Mouse (Mus musculus): ENCODE measurements around the gene Slc9a3r2.
A peak's percentile ranks its signal among the peaks of the same experiment; 100 is the strongest.

The Slc9a3r2 gene

DNA sequence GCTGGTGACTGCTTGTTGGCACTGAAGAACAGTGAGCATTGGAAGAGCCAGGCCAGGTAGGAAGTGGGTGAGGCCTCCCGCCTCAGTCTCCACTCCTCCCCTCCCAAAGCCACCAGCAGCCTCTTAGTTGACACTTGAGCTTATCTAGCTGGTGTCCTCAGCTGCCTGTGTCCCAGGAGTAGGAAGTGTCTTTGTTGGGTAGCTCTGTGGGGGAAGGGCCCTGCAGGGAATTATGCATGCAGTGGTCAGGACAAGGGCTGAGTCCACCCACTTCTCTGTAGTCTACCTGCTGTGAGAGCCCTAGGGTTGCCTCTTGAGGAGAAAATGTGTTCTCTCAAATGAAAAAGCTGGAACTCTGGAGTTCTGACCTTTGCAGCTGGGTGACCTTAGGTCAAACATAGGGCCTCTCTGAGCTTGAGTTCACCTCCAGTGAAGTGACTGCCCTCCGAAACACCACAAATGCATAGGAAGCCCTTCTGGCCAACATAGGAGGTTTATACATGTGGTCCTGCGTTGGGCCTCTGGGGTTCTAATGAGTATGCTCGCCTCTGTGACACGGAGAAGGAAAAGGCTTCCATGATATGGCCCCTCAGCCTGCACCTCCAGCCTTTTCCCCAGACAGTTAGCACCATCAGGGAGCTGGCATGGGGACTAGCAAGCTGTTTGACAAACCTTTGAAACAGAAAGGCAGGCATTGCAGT, 13.2 kb downstream of the Slc9a3r2 start:
- no peak for ATAC-seq (ENCODE audit: low TSS enrichment)

DNA sequence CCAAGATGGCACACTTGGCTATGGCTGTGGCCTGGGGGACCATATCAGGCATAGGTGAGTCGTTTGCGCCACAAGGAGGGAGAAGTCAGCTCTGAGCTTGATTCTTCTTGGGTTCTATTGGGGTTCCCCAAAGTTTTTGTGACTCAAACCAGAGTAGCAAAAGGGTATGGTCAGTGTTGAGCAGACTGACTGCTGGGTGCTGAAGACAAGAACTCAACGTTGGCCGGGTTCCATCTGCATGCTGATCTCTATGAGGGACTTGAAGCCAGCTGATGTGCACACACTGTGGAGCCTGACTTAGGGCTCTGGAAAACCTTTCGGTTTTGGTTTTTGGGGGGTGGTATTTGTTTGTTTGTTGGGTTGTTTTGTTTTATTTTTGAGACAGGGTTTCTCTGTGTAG, 14.4 kb downstream of the Slc9a3r2 start:
- ATAC-seq (ENCODE audit: low TSS enrichment), result no peak

DNA sequence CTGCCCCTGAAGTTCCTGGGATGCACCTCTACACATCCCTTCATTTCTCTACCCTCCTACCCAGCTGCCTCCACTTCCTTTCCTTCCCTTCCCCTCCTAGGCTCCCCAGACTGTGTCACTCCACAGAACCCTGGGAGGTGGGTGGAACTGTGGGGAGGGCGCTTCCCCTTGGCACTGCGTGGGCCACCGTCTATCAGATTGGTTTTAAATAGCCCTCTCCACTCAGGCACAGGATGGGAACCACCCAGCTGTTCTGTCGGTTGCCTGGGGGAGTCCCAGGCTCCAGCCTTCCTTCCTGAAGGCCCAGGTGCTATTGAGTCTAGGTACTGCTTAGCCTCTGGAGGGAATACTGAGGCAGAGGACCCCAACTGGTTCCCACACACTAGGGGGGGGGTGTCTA, 15.1 kb downstream of the Slc9a3r2 start:
- ATAC-seq (ENCODE audit: low TSS enrichment), result 0 out of 2 replicates have a peak, but pooled peaks have one; percentile 22

DNA sequence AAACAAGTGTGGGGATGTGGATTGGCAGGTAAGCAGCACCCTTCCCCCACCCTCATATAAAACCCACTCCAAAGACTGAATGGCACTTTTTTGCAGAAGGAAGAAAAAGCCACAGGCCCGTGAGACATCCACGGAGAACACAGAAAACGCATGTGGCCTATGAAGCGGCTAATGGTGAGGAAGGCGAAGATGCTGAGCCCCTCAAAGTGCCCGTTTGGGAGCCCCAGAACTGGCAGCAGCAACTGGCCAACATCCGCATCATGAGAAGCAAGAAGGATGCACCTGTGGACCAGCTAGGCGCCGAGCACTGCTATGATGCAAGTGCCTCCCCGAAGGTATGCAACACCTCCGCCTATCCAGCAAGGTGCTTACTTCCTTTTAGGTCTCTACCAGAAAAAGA, 16.3 kb downstream of the Slc9a3r2 start:
- ATAC-seq (ENCODE audit: low TSS enrichment), result no peak

DNA sequence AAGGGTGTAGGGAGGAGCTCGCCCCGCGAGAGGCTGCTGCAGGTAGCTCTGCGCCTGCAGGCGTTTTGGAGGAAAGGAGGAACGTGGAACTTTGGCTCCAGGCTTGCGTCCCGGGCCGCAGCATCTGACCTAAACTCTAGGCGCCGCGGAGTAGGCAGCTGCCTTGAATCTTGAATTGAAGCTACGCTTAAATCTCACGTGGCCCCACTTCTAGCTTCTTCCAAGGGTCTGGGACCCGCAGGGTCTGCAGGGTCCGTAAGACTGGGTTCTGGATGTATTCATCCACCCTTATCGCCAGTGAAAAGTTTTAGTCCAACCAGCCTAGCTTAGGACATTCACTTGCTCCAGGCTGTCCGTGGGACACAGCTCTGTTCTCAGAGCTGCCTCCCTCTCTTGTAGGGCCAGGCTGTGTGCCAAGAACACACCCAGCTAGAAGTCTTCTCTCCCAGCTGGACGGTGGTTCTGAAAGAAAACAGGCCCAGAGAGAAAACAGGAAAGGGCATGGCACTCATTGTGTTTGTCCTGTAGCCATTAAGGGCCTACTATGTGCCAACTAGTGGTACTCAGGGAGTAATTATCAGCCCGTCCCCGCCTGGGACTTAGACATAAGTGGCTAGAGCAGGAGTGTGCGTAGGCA, 17.2 kb downstream of the Slc9a3r2 start:
- ATAC-seq (ENCODE audit: low TSS enrichment), result no peak

DNA sequence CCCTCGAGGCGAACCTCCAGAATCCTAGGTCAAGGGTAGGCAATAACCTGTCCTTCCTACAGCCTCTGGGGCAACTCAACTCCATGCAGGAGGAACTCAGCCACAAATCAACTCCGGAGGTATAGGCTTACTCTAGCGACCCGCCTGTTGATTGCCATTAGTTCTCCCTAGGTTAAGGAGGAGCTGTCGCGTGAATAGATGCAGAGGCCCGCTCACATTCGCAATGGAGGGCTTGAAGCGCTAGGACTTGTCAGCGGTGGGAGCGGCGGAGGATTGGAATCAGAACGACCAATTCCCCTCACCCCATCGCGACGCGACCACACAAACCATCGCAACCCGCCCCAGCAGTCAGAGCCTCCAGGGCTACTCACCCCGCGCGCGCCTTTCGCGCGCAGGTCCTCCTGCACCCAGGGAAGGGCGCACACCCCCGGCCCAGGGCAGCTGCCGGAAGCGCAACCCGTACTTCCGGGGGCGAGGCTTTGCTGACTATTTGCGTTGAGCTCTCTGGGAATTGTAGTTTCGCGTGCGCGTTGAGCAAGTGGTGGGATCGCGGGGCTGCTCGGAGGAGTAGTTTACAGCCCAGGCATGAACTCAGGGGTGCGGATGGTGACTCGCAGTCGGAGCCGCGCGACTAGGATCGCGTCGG, 17.8 kb downstream of the Slc9a3r2 start, which contains the start of the genes Tsc2 and Nthl1:
Gene Tsc2 (minus strand): TSS at position 464 of the 646 bp plus-strand sequence.
Gene Nthl1 (plus strand): TSS at position 514 of the 646 bp plus-strand sequence.
- peak; percentile 87 for ATAC-seq (ENCODE audit: low TSS enrichment)

DNA sequence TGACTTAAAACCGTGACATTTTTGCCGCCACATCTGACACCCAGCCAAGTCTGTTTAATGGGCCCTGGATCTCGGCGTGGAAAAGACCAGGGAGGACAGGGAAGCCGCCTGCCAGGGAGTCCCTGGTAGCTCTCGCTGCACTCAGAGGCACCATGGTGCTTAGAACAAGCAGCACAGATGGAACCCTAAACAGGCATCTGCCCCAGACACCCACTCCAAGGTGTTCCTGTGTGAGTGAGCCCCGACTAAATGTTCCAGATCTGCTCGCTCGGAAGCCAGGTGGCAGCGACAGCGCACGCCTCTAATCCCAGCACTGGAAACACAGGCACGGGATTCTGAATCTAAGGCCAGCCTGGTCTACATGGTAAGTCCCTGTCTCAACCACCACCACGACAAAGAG, 20.1 kb downstream of the Slc9a3r2 start:
- 0 out of 2 replicates have a peak, but pooled peaks have one; percentile 24 for ATAC-seq (ENCODE audit: low TSS enrichment)

DNA sequence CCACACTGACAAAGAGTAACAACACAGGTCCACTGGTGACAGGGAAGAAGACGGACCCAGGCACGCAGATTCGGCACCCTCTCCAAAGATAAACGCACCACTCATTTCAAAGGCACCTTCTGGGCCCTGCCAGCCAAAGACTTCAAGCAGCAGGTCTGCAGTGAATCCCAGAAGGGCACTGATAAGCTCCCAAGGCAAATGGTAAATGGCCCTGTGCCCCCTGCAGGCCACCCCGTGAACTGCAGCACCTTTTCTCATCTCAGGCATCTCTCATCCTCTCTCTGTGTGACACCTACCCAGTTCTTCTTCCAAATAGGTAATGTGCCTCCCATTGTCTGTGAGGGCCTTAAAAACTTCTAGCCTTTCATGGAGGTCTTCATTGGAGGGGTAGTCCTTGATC, 21.5 kb downstream of the Slc9a3r2 start:
- ATAC-seq (ENCODE audit: low TSS enrichment), result no peak; the same call in 1 of the 2 replicates

DNA sequence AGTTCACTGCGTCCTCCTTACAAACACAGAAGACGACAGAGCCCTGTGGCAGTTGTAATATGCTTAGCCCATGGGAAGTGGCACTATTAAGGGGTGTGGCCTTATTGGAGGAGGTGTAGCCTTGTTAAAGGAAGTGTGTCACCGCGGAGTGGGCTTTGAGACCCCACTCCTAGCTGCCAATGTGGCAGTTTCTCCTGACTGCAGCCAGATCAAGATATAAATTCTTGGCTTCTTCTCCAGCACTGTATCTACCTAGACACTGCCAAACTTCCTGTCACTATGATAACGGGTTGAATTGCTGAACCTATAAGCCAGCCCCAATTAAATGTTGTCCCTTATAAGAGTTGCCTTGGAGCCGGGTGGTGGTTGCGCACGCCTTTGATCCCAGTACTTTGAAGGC, 24.7 kb downstream of the Slc9a3r2 start:
- no peak for ATAC-seq (ENCODE audit: low TSS enrichment)

DNA sequence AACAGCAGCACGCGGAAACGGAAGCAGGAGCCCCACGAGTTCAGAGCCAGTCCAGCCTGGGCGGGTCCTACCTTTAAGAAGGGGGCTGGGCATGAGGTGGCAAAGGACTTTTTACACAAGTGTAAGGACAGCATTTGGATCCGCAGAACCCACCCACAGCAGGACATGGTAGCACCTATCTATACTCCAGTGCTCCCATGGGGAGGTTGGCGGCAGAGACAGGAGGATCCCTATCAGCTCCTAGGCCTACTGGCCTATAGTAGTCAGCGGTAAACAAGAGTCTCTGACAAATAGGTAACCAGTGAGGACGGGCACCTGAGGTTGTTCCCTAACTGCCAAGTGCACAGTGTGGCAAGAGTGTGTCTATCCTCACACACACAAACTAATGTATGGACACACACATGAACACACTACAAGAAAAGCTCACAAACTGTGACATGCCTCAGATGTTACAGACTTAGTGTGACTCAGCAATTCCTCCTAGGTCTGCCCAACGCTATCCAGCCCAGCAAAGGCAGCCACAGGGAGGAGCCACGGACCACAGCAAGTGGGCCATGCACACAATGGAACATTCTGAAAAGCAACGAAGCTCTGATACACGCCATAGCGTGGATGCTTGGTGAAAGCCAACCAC, 32.4 kb downstream of the Slc9a3r2 start:
- ATAC-seq (ENCODE audit: low TSS enrichment), result no peak

DNA sequence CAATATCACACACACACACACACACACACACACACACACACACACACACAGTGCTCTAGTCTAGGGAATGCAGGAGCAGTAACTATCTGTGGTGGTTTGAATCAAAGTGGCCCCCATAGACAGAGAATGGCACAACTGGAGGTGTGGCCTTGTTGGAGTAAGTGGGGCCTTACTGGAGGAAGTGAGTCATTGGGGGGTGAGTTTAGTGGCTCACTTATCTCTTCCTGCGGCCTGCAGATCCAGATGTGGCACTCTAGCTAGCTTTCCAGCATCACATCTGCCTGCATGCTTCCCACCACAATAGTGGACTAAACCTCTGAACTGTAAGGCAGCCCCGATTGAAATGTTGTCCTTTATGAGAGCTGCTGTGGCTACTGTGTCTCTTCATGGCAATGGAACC, 39.4 kb downstream of the Slc9a3r2 start:
- no peak for ATAC-seq (ENCODE audit: low TSS enrichment)

DNA sequence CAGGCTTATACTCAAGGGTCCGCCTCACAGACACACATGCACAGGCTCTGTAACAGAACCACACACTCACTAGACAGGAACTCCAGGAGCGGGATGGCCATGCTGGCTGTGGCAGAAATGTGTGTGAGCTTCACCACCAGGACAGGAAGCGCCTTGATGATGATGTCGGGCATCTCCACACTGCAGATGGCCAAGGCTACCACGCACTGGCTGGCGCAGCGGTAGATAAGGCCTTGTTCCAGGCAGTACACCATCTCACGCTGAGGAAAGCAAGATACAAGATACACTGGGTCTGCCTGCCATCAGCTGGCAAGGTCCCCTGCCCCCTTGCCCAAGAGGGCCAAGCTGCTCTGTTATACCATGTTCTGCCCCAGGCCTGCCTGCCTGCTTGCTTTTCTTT, 41.3 kb downstream of the Slc9a3r2 start:
- no peak for ATAC-seq (ENCODE audit: low TSS enrichment)

DNA sequence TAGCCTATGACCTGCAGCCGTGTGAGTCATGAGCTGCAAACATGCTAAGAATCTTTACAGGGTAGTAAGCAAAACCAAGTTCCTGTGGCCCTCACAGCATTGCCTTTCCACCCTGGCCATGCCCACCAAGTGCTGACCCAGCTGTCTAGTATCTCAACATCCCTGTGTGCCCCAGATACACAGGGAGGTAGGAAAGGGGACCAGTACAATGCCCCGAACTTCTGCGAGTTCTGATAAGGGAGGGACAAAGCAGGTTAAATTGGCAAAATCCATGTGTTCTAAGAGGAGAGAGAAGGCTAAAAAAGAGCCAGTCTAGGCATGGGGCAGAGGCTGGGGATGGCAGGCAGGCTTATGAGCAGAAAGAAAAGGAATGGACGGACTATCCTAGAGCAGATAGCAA, 41.8 kb downstream of the Slc9a3r2 start:
- no peak for ATAC-seq (ENCODE audit: low TSS enrichment)

DNA sequence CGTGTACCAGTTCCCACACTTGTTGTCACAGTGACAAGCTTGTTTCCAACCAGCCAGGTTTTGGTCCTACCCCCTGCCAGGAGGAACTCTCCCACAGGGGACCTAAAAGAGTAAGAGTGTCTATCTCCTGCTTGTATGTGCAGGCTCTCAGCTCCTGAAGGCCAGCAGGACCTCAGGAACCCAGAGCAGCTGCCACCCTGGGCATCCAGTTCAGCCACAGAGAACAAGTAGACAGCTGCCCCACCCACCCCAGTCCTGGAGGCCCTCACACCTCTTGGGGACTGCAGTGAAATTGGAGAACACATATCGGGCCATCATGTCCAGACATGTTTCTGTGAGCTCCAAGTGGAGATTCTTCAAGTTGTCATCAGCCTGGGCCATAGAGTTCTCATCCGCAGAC, 45.6 kb downstream of the Slc9a3r2 start:
- ATAC-seq (ENCODE audit: low TSS enrichment), result no peak

DNA sequence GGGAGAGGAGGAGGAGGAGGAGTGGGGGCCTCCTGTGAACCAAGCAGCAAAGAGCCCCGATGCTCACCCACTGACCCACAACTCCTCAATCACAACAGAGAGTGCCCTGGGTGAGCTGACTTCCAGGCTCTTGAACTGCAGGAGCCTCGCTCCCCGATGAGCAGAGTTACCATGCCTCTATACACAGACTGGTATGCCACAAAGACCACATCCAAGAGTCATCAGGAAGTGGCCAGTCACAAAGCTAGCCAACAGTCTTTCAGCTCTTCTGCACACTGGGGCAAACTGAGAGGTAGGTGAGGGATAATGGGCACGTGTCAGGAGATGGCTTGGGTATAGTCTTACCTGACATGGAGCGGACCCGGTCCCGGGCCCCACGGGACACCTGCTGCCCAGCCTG, 46.2 kb downstream of the Slc9a3r2 start:
- ATAC-seq (ENCODE audit: low TSS enrichment), result no peak

DNA sequence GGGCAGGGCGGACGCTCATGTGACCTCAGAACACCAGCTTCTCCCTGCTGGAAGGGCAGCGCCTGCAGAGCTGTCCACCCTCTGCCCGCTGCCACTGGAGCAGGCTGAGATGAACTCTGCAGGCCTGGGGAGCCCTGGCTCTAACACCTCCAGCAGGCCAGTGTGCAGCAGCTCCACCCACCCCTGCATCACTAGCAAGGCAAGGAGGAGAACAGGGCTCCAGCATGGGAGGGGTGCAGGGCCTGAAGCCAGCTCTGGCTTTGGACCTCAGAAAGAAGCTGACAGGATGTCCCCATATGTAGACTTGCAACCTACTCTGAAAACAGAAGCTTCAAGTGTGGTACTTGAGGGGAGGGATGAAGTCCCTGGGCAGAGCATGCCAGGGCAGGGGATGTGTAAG, 49.6 kb downstream of the Slc9a3r2 start:
- no peak; the same call in 1 of the 2 replicates for ATAC-seq (ENCODE audit: low TSS enrichment)

DNA sequence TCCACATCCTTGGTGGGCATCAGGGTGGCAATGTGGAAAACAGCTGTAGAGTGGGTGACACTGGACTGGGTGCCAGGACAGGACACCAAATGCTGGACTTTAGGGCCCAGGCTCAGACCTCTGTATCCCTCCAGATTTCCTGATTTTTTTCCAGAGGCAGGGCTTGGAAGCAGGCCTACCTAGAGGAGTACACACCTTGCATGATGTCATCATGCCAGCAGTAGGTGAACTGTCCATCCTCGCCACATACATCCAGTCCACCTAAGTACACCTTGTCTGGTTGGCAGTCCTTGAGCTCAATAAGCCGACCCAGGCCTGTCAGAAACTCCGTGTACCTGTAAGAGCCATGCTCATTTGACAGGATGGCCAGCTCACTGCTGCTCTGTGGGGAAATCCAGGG, 52.1 kb downstream of the Slc9a3r2 start:
- ATAC-seq (ENCODE audit: low TSS enrichment), result no peak

DNA sequence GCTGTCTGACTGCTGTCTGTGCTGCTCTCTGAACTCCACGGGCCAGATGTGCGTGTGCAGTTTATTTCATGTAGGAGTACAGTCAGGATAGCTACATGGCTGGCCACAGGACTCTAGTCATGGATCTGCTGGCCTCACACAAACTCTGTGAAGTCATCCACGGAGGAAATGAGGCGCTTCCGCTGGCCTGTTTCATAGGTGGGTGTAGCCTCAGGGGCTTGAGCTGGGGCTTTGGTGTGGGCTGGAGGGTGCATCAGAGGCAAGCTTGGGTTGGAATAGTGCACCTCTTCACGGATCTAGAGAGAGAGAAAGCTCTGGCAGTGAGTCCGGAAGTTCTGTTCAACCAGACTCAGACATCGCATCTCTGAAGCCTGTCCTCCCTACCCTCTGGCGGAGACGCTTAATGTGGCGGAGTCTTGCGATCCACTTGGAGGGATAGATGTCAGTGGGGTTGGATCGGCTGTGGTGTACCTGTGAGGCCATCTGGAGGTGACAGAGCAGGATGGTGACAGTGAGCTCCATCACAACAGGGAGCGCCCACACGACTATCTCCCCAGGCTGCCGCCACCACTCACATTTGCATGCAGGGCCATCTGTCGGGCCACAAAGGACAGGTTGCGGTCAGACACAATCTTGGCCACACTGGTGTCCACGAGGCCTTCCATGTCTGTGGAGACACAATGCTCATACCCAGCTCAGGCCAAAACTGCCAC, 53.5 kb downstream of the Slc9a3r2 start:
- no peak for ATAC-seq (ENCODE audit: low TSS enrichment)

DNA sequence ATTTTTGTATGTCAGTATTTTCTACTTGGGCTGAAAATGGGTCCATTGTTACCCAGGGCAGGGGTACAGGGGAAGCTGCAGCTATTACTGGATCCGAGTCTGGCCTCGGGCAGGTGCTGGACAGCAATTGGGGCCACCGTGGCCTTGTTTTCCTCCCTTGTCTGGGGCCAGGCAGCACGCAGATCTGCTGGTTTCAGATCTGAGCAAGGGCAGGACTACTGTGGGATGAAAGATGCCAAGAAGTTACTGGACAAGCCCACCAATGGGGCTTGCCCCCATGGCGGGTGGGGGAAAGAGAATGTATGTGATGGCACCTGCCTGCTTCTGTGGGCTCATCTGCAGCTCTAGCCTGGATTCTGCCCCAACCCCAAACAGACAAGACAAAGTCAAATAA, 54.1 kb downstream of the Slc9a3r2 start:
- ATAC-seq (ENCODE audit: low TSS enrichment), result no peak

DNA sequence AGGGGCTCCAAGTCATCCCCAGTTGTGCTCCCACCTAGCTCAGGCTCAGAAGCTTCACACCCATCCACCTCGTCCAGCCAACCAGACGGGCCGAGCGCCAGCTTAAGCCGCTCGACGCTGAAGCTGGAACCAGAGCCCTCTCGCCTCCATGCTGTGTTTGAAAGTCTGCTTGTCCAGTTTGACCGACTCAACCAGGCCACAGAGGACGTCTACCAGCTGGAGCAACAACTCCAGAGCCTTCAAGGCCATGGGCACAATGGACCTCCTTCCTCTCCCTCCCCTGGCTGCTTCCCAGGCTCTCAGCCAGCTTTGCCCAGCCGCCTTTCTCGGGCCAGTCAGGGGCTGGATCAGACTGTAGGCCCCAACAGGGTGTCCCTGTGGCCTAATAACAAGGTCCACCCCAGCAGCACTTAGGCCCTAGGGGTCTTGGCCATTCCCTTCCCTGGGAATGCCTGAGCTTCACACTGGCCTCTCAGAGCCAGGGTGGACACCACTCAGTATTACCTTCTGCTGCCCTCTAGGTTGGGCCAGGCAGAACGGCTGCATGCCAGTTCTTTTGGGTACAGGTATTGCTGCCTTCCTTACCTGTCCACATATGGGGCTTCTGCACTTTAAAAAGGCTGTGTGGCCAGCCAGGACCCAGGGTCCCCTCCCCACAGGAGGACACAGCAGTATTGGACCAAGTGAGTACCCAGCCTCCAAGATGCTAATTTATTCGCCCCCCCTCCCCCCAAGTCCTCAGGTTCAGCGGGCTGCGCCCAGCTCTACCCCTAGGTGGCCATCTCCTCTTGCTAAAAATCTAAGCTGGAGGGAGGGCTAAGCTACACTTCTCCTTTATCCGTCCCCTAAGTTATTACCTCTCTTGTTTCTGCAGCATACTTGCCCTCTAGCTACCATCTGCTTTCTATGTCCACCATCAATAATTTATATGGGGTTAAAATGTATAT, 54.7 kb downstream of the Slc9a3r2 start:
- 0 out of 2 replicates have a peak, but pooled peaks have one; percentile 21 for ATAC-seq (ENCODE audit: low TSS enrichment)
